In the genomic region with DNA sequence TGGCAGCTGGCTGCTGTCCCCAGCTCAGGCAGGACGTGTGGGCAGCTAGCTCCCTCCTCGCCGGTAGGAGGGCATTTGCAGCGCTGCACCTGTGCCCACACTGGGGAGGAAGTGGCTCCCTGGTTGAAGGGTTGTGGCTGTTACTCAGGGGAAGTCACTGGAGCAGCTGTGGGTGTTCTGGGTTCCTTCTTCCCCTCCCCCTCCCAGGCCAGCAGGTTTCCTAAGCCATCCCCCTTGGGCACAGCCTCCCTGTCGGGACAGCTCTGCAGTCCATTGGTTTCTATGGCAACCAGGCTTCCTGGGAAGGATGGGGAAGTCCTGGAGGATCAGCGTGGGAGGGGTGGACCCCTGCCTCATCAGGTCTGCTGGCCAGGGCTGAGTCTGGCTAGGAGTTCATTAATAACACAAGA, we compare ENCODE assay signal across 8 mouse cellular contexts. TPM values are rescaled to one million over a fixed set of nuclear protein-coding genes. Genes with fewer than 3 reads are reported as not detected.
DNase-seq lines count a peak whose midpoint lies in the region; ATAC-seq lines count a peak whose summit lies in the region.
"Had no signal": no experiment of that assay in that cellular context is flagged by ENCODE, and none has a peak within 500 bp of the region (broad histone marks: within the 10 kb centered on the region; RNA-seq: fewer than 3 reads in every experiment).

No protein-coding gene starts in this region.

- H3K36me3 ChIP-seq in midbrain, embryonic 10.5 days: peaks cover 58% of the 10 kb centered on the region
- H3K36me3 ChIP-seq: liver, embryonic 13.5 days had no signal

- peak; percentile 55 to 66 for DNase-seq in lung, adult 18-20 months
- no peak for DNase-seq in lung, postnatal 14 days
- peak; percentile 72 for DNase-seq in midbrain, embryonic 10.5 days (ENCODE audit: low spot score)
- DNase-seq in spleen, postnatal 4 days (ENCODE audit: low spot score in 2 of 2): peak; percentile 71 to 84
- no peak for DNase-seq in cerebellum, adult 18-20 months
- no peak for DNase-seq in urinary bladder, adult 2 months (ENCODE audit: low spot score)
- DNase-seq: liver, embryonic 13.5 days had no signal

- no peaks in the 10 kb centered on the region for H3K9me3 ChIP-seq in midbrain, embryonic 10.5 days (replicated peaks)
- H3K9me3 ChIP-seq: liver, embryonic 13.5 days had no signal

- peaks cover 5% of the 10 kb centered on the region; the same call in 1 of the 2 replicates for H3K27me3 ChIP-seq in midbrain, embryonic 10.5 days (ENCODE audit: low read depth, poor library complexity, severe bottlenecking)

- peak overlapping the region; percentile 98 for H3K4me3 ChIP-seq in midbrain, embryonic 10.5 days
- H3K4me3 ChIP-seq: liver, embryonic 13.5 days had no signal

- H3K4me1 ChIP-seq in midbrain, embryonic 10.5 days: peaks cover 88% of the 10 kb centered on the region

- ATAC-seq in granulocyte monocyte progenitor cell, adult 5-6 weeks (replicated peaks; ENCODE audit: poor library complexity, severe bottlenecking): peak; percentile 85

- H3K27ac ChIP-seq in midbrain, embryonic 10.5 days (replicated peaks): peak overlapping the region; percentile 97
- H3K27ac ChIP-seq: liver, embryonic 13.5 days had no signal

- WGBS in midbrain, embryonic 10.5 days: 6% methylated on average over 6 of the region's 6 CpGs

RNA-seq across cellular contexts. Expression of a gene that starts 5.3 kb away (rescaled TPM):
- 3.6 and 4.5 TPM in 2 replicates for total RNA-seq in granulocyte monocyte progenitor cell, adult 5-6 weeks (2014; fragmentation: Nextera tagmentation)
- 0.39 and 0.82 TPM in 2 replicates for total RNA-seq in granulocyte monocyte progenitor cell, adult 5-6 weeks (2017)
- polyA plus RNA-seq in midbrain, embryonic 10.5 days (2016; fragmentation: Nextera tagmentation; extraction: Ambion mirVana): 171 and 214 TPM in 2 replicates
- polyA plus RNA-seq in urinary bladder, adult 2 months (2012; rRNA removed): 54.5 and 67.6 TPM in 2 replicates

Comparison
In these comparisons a context has a peak if more than half of its experiments do, and no peak if none do; other contexts are left out.
1. DNase-seq: peak in lung, adult 18-20 months (2 of 2), midbrain, embryonic 10.5 days (single experiment) and spleen, postnatal 4 days (2 of 2); none in lung, postnatal 14 days (single experiment), cerebellum, adult 18-20 months (0 of 2) and urinary bladder, adult 2 months (single experiment).